Mouse (Mus musculus) thymus, postnatal 36 days (tissue): ENCODE measurements around the gene Gorasp1.

Experiments used
- DNase-seq, 2 experiments: peaks; one replicate each; pipeline ENCODE4 v3.0.0; 2022; ENCODE audit warnings: mixed read lengths in 2 of 2

Gene Gorasp1

DNA sequence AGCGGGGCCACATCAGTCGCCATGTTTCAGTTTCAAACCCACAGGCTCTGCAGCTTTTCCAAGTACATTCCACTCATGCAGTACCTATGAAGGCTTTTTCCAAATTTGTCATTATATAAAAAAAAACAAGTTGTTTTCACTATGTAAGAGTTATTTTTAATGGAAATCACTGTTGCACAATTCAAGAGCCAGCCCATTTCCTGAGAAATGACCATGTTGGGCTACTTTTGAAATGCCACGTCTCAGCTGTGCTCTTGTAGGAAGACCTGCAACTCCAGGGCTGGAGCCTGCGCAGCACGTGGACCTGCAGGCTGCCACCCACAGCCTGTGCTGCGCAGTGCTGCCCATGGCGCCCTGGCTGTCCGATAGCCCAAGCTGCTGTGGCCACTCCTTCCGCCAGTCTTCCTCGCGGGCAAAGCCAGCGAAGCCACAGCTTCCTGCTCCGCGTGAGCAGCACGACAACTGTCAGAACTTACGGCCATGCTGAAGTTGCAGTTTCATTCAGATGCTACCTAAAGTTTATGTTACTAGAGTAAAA lies 12.2 kb downstream of the Gorasp1 start:
- no peak for DNase-seq

DNA sequence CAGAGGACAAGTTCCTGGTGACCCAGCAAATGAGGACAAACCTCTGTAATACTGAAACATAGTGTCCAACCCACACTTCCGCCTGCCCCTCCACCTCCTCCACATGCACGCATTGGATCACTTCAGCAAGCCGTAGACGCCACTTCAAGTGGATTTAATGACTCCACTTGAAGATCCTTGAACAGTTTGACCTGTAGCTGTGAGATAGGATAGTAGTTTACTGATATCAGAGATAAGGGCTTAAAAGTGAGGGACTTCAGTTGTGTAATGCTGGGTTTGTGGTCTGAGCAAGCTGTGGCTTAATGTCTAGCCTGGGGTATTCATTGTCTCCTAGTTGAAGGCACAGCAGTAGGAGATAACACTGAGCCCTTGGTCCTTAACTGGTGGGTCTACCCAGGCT lies 13.9 kb downstream of the Gorasp1 start:
- no peak for DNase-seq

DNA sequence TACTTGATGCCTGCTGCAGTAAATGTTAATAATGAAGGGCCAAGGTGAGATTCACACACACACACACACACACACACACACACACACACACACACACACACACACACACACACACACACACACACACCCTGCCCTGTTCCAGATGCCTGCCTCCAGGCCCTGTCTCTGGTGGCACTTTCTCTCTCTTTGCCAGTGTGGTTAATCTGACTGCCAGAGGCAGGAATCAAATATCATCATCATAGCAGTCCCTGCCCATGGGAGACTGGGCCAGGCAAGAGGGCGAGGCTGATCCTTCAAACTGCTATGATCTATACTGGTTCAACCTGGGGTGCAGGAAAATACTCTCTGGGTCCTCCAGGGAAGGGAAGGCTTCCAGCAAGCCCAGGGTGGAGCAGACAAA lies 17.5 kb downstream of the Gorasp1 start:
- no peak for DNase-seq

DNA sequence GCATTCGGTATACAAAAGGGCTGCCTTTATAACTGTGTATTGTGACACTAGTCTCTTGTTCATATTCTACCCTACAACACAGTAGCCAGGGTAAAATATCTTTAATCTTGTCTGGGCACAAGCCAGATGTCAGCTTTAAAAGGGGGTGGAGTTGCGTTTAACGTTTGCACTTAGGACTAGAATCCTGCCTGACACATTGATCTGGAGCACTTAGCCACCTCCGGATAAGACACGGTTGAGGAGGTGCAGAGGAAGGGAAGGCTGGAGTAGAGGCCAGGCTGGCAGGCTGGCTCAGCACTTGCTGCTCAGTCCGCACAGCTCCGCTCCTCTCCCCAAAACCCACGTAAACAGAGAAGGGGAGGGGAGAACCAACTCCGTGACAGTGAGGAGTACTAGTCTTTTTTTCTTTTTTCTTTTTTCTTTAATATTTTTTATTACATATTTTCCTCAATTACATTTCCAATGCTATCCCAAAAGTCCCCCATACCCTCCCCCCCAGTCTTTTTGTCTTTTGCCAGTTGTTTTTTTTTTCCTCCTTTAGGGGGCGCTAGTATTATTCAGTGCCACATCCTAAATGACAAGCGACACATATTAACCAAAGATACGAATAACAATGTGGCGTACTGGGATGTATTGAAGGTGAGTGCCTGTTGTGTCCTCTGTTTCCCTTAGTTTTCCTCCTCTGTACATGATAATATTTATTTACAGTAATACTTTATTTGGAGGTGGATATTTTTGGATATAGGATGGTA lies 24.1 kb downstream of the Gorasp1 start:
- no peak for DNase-seq

DNA sequence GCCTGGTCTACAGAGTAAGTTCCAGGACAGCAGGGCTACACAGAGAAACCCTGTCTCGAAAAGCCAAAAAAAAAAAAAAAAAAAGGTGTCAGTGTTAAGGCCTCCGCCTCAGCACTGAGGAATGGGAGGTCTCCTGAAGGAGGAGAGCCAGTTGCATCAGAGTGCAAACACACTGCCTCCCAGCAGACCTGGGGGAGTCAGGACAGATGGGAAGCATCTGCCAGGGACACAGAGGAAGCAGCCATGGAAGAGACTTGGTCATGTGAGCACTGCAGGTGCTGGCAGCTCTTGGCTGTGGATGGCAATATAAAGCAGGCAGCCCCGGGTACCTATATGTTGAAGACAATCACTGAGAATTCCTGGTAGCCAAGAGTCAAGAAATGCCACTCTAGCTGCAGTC lies 27.4 kb downstream of the Gorasp1 start:
- DNase-seq: no peak

DNA sequence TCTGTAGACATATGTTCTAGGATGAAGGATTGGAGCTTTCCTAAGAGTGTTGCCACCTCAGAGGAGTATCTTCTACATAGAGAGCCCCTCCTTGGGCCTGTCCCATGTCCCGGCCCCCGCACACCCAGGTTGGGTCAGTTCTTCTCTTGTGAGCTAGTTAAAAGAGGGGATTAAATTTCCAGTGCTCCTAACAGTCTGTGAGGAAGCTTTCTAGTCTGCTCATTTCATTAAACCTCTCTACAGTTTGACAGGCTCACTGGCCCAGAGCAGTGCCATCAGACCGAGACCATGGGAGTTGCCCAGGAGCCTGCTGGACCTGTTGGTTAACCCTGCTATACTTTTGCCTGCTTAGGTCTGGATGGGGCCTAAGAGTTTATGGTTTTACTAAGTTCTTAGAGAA lies 28.7 kb downstream of the Gorasp1 start:
- no peak for DNase-seq

DNA sequence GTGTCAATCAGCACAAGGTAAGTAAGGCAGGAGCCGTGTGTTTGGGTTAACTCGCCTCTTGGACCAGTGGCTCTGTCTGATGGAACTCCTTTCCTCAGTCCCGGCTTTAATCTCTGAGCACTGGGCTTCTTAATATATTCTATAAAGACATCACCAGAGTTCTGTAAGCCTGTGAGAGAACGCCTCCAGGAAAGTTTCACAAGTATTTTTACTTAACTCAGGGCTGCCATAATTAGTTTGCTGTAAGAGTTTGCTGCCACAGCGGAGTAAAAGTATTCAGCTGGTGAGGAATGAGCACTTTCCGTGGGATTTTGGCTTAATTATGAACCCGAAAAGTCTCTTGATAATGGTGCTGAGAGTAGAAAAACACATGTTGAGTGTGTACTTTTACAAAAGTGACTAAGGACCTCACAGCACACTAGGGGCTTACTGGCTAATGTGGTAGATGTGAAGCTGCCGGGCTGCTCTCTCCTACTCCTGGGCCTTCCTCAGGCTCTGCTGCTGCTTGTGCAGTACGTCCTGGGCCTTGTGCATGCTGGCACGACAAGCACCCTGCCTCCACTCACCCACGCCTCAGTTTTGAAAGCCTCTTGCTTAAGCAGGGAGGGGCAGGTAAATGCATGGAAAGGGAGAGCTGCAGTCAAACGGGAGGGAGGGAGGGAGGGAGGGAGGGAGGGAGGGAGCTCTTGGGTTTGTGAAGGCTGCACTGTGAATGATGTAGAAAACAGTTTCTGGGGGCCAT lies 34.8 kb downstream of the Gorasp1 start:
- DNase-seq: no peak

DNA sequence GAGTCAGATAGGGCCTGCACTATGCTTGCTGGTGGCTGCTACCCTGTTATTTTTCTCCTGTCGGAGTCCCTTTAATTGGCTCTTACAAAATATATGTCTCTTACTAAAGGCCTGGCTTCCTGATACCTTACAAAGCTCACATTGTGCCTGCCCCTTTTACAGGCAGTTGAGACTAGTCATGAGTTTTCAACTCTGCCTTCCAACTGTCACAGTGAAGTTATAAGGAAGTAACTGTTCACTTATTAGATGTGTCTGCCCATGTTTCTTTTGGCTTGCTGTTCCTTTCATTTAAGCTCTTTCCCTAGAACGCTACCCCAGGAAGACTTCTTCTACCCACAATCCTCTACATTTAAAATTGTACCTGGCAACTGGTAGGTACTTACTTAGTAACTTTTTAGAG lies 37.9 kb downstream of the Gorasp1 start:
- no peak for DNase-seq

DNA sequence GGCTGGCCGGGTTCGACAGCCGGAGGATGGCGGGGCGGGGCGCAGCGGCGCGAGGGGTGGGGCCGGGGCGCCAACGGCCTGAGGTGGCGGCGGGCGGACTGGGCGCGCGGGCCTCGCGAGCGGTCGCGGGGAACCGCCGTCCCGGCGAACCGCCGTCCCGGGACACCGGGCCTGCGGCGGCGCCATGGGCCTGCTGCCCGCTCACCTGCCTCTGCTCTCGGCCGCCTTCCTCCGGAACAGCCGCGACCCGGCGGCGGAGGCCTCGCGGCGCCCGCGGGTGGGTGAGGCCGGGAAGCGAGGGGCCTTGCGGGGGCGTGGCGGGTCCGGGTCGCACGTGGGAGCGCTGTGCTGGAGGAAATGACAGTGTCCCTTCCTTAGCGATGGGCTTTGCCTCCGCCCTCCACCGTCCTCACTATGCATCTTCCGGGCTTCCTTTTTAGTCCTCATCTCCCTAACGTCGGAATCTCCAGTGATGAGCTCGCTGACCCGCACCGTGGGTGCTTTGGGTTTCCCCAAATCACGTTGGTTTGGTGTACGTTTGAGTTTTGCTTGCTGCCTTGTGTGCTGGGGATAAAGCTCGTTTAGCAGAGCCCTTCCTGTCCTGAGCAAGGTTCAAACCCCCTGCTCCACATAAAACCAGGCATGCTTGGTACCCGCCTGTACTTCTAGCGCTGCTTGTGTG lies 42.2 kb downstream of the Gorasp1 start:
- DNase-seq: peak; percentile 57 to 74

DNA sequence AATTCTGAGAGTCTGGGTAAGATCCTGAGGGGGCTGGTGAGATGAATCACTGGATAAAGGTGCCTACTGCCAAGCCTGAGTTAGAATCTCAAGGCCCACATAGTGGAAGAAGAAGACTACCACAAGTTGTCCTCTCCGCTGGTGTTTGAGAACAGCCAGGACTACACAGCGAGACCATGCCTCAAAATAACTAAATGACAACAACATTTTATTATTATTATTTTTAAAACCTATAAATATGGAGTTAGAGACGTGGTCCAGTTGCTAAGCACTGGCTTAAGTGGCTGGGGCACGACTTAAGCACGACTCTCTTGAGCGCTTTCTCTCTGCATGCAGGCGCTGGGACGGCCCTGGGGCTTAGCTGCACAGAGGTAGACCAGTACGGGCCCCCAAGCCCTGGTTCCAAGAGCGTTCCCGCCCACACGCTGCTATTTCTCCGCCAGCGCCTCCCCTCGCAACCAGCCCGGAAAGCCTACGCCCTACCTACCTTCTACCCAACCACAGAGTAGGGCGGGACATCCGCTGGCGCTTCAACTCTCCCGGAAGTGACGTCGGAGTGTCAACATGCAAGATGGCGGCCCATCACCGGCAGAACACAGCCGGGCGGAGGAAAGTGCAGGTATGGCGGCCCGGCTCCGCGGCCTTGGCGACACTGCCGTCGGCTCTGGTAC lies 42.9 kb downstream of the Gorasp1 start, which contains the start of gene Wdr48:
Gene Wdr48 (plus strand): TSS at position 540 of the 671 bp plus-strand sequence.
- peak; percentile 95 to 97 for DNase-seq

DNA sequence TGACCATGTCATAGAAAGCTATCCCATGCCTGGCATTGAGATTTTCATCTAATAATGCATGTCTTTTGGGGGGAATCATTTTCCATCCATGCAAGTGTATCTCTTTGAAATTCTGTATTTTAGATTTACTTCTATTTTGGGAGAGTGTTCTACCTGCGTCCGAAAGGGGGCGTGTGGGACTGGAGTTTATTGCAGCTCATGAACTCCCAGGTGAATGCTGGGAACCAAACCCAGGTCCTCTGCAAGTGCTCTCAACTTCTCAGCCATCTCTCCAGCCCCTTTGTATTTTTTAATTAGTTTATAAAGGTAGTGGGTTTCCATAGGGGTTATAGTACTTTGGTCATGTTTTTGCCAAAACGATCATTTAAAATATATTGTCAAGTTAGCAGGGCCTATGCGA lies 43.5 kb downstream of the Gorasp1 start:
- no peak for DNase-seq

DNA sequence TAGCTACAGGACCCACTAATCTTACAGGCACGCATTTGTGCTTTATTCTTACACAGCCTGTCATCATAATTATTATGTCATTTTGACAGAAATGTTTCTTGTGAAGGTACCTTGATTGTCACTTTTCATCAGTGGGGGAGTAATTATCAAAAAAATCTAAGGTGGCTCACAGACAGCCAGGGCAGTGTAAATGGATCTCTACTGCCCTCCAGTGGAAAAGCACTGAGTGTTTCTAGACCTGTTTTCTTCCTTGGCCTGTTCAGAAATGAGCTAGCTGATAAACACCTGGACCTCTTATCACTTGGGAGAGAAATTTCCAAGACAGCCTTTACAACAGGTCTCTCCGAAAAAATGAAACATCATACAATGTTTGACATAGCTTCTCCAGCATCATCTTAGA lies 46.7 kb downstream of the Gorasp1 start:
- peak in 1 of 2 experiments; percentile 7 for DNase-seq

DNA sequence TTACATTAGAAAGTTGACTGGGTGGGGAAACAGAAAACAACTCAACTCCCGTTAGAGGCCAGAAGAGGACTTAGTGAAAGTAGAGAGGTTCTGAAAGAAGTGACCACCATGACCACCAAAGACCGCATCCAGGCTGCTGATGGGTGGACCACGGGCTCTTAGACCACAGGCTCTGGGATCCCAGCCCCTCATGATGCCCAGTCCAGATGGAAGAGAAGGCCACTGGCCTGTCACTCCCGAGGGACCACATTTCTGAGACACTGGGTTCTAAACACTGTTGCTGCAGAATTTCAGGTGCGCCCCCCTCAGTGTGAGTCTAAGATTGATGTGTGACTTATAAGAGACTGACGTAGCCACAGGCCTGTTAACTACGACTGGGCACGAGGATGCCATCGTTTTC lies 47.9 kb downstream of the Gorasp1 start:
- no peak for DNase-seq

DNA sequence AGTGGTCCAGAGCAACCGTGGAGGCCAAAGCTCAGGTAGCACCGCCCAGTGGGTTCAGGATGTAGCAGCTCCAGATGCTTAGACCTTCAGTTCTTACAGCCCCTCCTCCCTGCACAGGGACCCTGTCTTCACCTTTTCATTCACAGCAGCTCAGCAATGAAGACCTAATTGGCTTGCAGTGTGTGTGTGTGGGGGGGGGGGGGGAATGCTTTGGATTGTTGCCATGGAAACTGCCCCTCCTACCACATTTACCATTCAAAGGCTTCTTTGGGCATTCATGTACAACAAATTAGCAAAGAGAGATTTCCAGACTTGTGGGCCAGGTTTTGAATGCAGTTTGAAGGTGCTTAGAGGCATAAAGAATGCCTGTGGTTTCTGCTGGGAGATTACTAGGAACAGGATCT lies 48.5 kb downstream of the Gorasp1 start:
- DNase-seq: no peak

DNA sequence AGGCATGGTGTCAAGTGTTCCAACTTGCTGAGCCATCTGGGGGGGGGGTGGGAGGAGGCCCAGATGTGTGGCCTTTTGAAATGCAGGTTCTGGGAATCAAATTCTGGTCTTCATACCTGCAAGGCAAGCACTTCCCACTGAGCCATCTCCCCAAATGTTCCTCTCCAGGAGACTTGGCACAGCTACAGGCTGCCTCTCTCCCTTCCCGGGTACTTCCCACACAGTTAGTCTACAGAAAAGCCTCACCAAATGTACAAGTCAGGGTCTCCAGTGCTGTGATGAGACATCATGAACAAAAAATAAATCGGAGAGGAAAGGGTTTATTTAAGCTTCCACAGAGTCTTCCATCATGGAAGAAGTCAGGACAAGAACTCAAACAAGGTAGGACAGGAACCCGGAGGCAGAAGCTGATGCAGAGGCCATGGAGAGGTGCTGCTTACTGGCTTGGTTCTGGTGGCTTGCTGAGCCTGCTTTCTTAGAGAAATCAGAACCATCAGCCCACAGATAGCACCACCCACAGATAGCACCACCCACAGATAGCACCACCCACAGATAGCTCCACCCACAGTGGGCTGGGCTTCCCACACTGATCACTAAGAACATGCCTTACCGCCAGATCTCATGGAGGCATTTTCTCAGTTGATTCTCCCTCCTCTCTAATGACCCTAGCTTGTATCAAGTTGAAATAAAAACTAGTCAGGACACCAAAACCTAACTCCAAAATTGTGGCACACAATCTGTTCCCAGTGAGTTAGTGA lies 50.0 kb downstream of the Gorasp1 start:
- DNase-seq: no peak
